Mouse (Mus musculus): Measurements from ENCODE around the gene Zfp598. TPM values are rescaled to one million over a fixed set of nuclear protein-coding genes. Genes with fewer than 3 reads are reported as not detected.

Gene Zfp598
- polyA plus RNA-seq, 1 experiment from 2014 or later: 19.4 TPM

- Histone ChIP-seq H3K4me3 (ENCODE audit: control insufficient read depth in 1 of 2, insufficient read depth in 1 of 2, low read depth in 1 of 2, low read length in 2 of 2) (peak overlapping the region; percentile 6 to 10; a peak in 3 of 4 replicates), H3K9ac (ENCODE audit: low read length) (peak overlapping the region; percentile 32; the same call in 1 of the 2 replicates), H3K4me2 (ENCODE audit: low read length) (peak overlapping the region; percentile 97), H3K27me3 (ENCODE audit: control insufficient read depth, insufficient read depth, low read length) (no peaks in the 10 kb centered on the region), H3K9me3 (ENCODE audit: control insufficient read depth, low read length) (no peaks in the 10 kb centered on the region), H3K4me1 (ENCODE audit: control insufficient read depth in 2 of 2, insufficient read depth in 2 of 2, low read length in 2 of 2) (peaks cover 28 to 32% of the 10 kb centered on the region in 2 experiments), H3K36me3 (ENCODE audit: control insufficient read depth, insufficient read depth, low read length) (peaks cover 6% of the 10 kb centered on the region; the same call in 1 of the 2 replicates), H3K27ac (replicated peaks in 1 of 2; ENCODE audit: control insufficient read depth in 1 of 2, insufficient read depth in 1 of 2, low read depth in 2 of 2, low read length in 2 of 2) (peak overlapping the region; percentile 41 to 74; a peak in 3 of 4 replicates)
- 70% methylated on average over 11 of the region's 11 CpGs for WGBS
- ATAC-seq (ENCODE audit: insufficient number of reproducible peaks, insufficient read depth, low FRiP score, low read depth): no peak
Measured at GRCm38 (mm10) chr17:24647493-24647892, 22.0 kb upstream of the Zfp598 start.

DNA sequence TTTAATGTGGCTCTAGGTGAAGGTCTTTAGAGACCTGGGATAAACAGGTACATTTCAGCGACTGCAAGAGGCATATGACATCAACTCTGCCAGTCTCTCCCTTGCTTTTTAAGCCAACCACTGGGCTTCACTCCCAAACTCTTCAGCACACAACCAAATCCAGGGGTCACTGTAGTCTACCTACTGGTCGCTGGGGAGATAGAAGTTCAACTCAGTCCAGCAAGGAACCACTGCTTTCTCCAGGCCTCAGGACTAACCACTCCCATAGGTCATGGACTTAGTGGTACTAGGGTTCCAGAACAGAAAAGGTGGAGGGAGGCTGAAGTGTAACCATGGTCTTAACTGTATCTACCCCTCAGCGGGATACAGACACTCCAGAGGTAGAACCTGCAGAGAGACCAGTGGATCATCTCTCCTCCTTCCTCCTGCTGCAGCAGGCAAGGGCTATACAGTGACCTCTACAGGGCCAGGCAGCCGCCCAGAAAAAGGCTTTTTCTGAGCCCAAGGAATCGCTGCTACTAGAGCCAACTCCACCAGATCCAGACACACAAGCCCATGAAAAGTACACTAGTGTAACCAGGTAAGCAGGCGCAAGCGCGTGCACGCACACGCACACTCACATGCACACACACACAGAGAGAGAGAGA, 20.6 kb upstream of the Zfp598 start:
- Histone ChIP-seq H3K4me3 (ENCODE audit: control insufficient read depth in 1 of 2, insufficient read depth in 1 of 2, low read depth in 1 of 2, low read length in 2 of 2) (peak overlapping the region; percentile 57 to 75), H3K9me3 (ENCODE audit: control insufficient read depth, low read length) (no peaks in the 10 kb centered on the region), H3K4me1 (ENCODE audit: control insufficient read depth in 2 of 2, insufficient read depth in 2 of 2, low read length in 2 of 2) (peaks cover 28 to 30% of the 10 kb centered on the region in 2 experiments), H3K27me3 (ENCODE audit: control insufficient read depth, insufficient read depth, low read length) (no peaks in the 10 kb centered on the region), H3K27ac (replicated peaks in 1 of 2; ENCODE audit: control insufficient read depth in 1 of 2, insufficient read depth in 1 of 2, low read depth in 2 of 2, low read length in 2 of 2) (peak overlapping the region in 1 of 2 experiments; percentile 25; a peak in 2 of 4 replicates), H3K9ac (ENCODE audit: low read length) (peak overlapping the region; percentile 88), H3K36me3 (ENCODE audit: control insufficient read depth, insufficient read depth, low read length) (0 out of 2 replicates have a peak, but pooled peaks cover 3% of the 10 kb centered on the region), H3K4me2 (ENCODE audit: low read length) (peak overlapping the region; percentile 97)
- ATAC-seq (ENCODE audit: insufficient number of reproducible peaks, insufficient read depth, low FRiP score, low read depth): no peak
- 69% methylated on average over 10 of the region's 10 CpGs for WGBS

DNA sequence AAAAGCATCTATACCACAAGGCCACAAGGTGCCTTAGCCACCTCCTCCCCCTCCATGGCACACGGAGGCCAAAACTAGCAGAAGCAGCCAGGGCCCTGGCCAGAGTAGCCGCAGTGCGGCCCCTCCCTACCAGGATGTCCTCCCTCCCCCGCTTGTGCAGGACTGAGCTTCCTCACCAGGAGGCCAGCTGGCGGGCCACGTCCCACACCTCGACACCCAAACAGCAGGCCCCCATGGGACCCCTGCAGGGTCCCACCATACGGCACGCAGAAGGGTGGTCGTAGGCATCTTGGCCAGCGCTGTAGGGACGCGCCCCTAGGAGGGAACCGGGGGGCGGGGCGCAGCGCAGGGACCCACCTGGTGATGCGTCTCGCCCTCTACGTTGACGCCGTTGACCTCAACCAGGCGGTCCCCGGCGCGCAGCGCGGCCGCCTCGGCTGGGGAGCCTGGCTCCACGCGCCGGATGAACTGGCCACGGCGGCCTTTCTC, 19.9 kb upstream of the Zfp598 start:
- Histone ChIP-seq H3K4me1 (ENCODE audit: control insufficient read depth in 2 of 2, insufficient read depth in 2 of 2, low read length in 2 of 2) (peaks cover 21 to 22% of the 10 kb centered on the region in 2 experiments), H3K27ac (replicated peaks in 1 of 2; ENCODE audit: control insufficient read depth in 1 of 2, insufficient read depth in 1 of 2, low read depth in 2 of 2, low read length in 2 of 2) (peak overlapping the region; percentile 6 to 64; a peak in 2 of 4 replicates), H3K27me3 (ENCODE audit: control insufficient read depth, insufficient read depth, low read length) (no peaks in the 10 kb centered on the region), H3K36me3 (ENCODE audit: control insufficient read depth, insufficient read depth, low read length) (0 out of 2 replicates have a peak, but pooled peaks cover 3% of the 10 kb centered on the region), H3K9me3 (ENCODE audit: control insufficient read depth, low read length) (no peaks in the 10 kb centered on the region), H3K4me2 (ENCODE audit: low read length) (peak overlapping the region; percentile 97), H3K9ac (ENCODE audit: low read length) (peak overlapping the region; percentile 88), H3K4me3 (ENCODE audit: control insufficient read depth in 1 of 2, insufficient read depth in 1 of 2, low read depth in 1 of 2, low read length in 2 of 2) (peak overlapping the region; percentile 57 to 75)
- under 1% methylated on average over 35 of the region's 35 CpGs for WGBS
- ATAC-seq (ENCODE audit: insufficient number of reproducible peaks, insufficient read depth, low FRiP score, low read depth): 0 out of 2 replicates have a peak, but pooled peaks have one; percentile 14

DNA sequence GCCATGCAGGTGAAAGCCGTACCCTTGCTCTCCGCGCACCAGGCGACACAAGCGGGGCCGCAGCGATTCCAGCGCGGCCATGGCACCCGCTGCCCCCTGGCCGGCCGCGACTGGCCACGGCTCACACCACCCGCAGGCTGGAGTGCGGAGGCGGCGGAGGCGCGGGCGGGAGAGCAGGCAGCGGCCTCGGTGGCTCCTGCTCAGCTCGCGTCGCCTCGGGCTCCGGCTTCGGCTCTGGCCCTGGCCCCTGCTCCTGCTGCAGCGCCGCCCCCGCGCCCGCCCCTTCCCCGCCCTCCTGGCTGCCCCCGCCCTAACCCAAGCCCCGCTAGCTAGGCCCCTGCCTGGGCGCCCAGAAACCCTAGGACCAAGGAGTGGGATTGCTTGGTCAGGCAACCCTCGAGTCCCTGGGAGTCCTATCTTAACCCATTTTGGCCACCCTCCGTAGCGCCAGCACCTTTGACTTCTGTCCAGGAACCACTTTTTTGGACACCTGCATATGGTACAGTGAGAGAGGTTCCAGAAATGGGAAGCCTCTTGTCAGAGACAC, 19.3 kb upstream of the Zfp598 start, which contains the start of gene Slc9a3r2:
Slc9a3r2 (minus strand) TSS at position 258 of the 547 bp plus-strand sequence.
- peaks cover 16 to 17% of the 10 kb centered on the region in 2 experiments; a peak in 2 of 4 replicates for H3K4me1 ChIP-seq (ENCODE audit: control insufficient read depth in 2 of 2, insufficient read depth in 2 of 2, low read length in 2 of 2)
- H3K4me3 ChIP-seq (ENCODE audit: control insufficient read depth in 1 of 2, insufficient read depth in 1 of 2, low read depth in 1 of 2, low read length in 2 of 2): peak within 1 kb of the TSS; percentile 57 to 75
- peak within 1 kb of the TSS; percentile 6 to 64; a peak in 3 of 4 replicates for H3K27ac ChIP-seq (replicated peaks in 1 of 2; ENCODE audit: control insufficient read depth in 1 of 2, insufficient read depth in 1 of 2, low read depth in 2 of 2, low read length in 2 of 2)
- under 1% methylated on average over 29 of the region's 41 CpGs for WGBS
- ATAC-seq (ENCODE audit: insufficient number of reproducible peaks, insufficient read depth, low FRiP score, low read depth): peak; percentile 62
- peak within 1 kb of the TSS; percentile 97 for H3K4me2 ChIP-seq (ENCODE audit: low read length)
- H3K9me3 ChIP-seq (ENCODE audit: control insufficient read depth, low read length): no peaks in the 10 kb centered on the region
- peak within 1 kb of the TSS; percentile 88 for H3K9ac ChIP-seq (ENCODE audit: low read length)
- 0 out of 2 replicates have a peak, but pooled peaks cover 3% of the 10 kb centered on the region for H3K36me3 ChIP-seq (ENCODE audit: control insufficient read depth, insufficient read depth, low read length)
- H3K27me3 ChIP-seq (ENCODE audit: control insufficient read depth, insufficient read depth, low read length): no peaks in the 10 kb centered on the region

- Histone ChIP-seq H3K4me1 (ENCODE audit: control insufficient read depth in 2 of 2, insufficient read depth in 2 of 2, low read length in 2 of 2) (peaks cover 10 to 12% of the 10 kb centered on the region in 2 experiments; a peak in 2 of 4 replicates), H3K9ac (ENCODE audit: low read length) (peak overlapping the region; percentile 88; the same call in 1 of the 2 replicates), H3K36me3 (ENCODE audit: control insufficient read depth, insufficient read depth, low read length) (0 out of 2 replicates have a peak, but pooled peaks cover 3% of the 10 kb centered on the region), H3K4me3 (ENCODE audit: control insufficient read depth in 1 of 2, insufficient read depth in 1 of 2, low read depth in 1 of 2, low read length in 2 of 2) (peak overlapping the region in 1 of 2 experiments; percentile 75; a peak in 2 of 4 replicates), H3K4me2 (ENCODE audit: low read length) (no peak overlapping the region), H3K9me3 (ENCODE audit: control insufficient read depth, low read length) (no peaks in the 10 kb centered on the region), H3K27me3 (ENCODE audit: control insufficient read depth, insufficient read depth, low read length) (no peaks in the 10 kb centered on the region), H3K27ac (replicated peaks in 1 of 2; ENCODE audit: control insufficient read depth in 1 of 2, insufficient read depth in 1 of 2, low read depth in 2 of 2, low read length in 2 of 2) (no peak overlapping the region)
- 80% methylated on average over 4 of the region's 4 CpGs for WGBS
- no peak for ATAC-seq (ENCODE audit: insufficient number of reproducible peaks, insufficient read depth, low FRiP score, low read depth)
Measured at GRCm38 (mm10) chr17:24650766-24651165, 18.7 kb upstream of the Zfp598 start.

GRCm38 (mm10) chr17:24651835-24652234, 17.7 kb upstream of the Zfp598 start:
- Histone ChIP-seq H3K4me2 (ENCODE audit: low read length) (no peak overlapping the region), H3K27ac (replicated peaks in 1 of 2; ENCODE audit: control insufficient read depth in 1 of 2, insufficient read depth in 1 of 2, low read depth in 2 of 2, low read length in 2 of 2) (no peak overlapping the region), H3K9ac (ENCODE audit: low read length) (no peak overlapping the region), H3K27me3 (ENCODE audit: control insufficient read depth, insufficient read depth, low read length) (peaks cover 10% of the 10 kb centered on the region), H3K9me3 (ENCODE audit: control insufficient read depth, low read length) (no peaks in the 10 kb centered on the region), H3K4me1 (ENCODE audit: control insufficient read depth in 2 of 2, insufficient read depth in 2 of 2, low read length in 2 of 2) (peaks cover 5 to 12% of the 10 kb centered on the region in 2 experiments; a peak in 2 of 4 replicates), H3K36me3 (ENCODE audit: control insufficient read depth, insufficient read depth, low read length) (0 out of 2 replicates have a peak, but pooled peaks cover 3% of the 10 kb centered on the region), H3K4me3 (ENCODE audit: control insufficient read depth in 1 of 2, insufficient read depth in 1 of 2, low read depth in 1 of 2, low read length in 2 of 2) (no peak overlapping the region)
- ATAC-seq (ENCODE audit: insufficient number of reproducible peaks, insufficient read depth, low FRiP score, low read depth): no peak
- WGBS: 46% methylated on average over 3 of the region's 3 CpGs

GRCm38 (mm10) chr17:24653967-24654710, 15.3 kb upstream of the Zfp598 start:
- Histone ChIP-seq H3K9me3 (ENCODE audit: control insufficient read depth, low read length) (no peaks in the 10 kb centered on the region), H3K9ac (ENCODE audit: low read length) (peak overlapping the region; percentile 58), H3K4me3 (ENCODE audit: control insufficient read depth in 1 of 2, insufficient read depth in 1 of 2, low read depth in 1 of 2, low read length in 2 of 2) (peak overlapping the region; percentile 25 to 32), H3K27ac (replicated peaks in 1 of 2; ENCODE audit: control insufficient read depth in 1 of 2, insufficient read depth in 1 of 2, low read depth in 2 of 2, low read length in 2 of 2) (0 out of 4 replicates have a peak overlapping the region, but pooled peaks of 1 of the 2 experiments have one; percentile 10), H3K36me3 (ENCODE audit: control insufficient read depth, insufficient read depth, low read length) (no peaks in the 10 kb centered on the region), H3K4me2 (ENCODE audit: low read length) (peak overlapping the region; percentile 64), H3K4me1 (ENCODE audit: control insufficient read depth in 2 of 2, insufficient read depth in 2 of 2, low read length in 2 of 2) (peaks cover 5 to 19% of the 10 kb centered on the region in 2 experiments; a peak in 3 of 4 replicates), H3K27me3 (ENCODE audit: control insufficient read depth, insufficient read depth, low read length) (peaks cover 33% of the 10 kb centered on the region)
- ATAC-seq (ENCODE audit: insufficient number of reproducible peaks, insufficient read depth, low FRiP score, low read depth): no peak
- WGBS: 4% methylated on average over 19 of the region's 19 CpGs
